Mouse (Mus musculus) C2C12 (cell line): ENCODE data around the gene Tmem213.

ENCODE experiments used
- CEBPB ChIP-seq: IDR thresholded peaks from one replicate; pipeline ENCODE4 v1.6.1; 2011; ENCODE audit warnings: low read depth, mild to moderate bottlenecking, control low read depth, moderate library complexity
- CTCF ChIP-seq: IDR thresholded peaks from one replicate; pipeline ENCODE4 v1.5.1; 2011; ENCODE audit not compliant: control insufficient read depth, insufficient read depth, insufficient read length
- MAX ChIP-seq: IDR thresholded peaks from one replicate; pipeline ENCODE4 v1.6.1; 2011; ENCODE audit warnings: mild to moderate bottlenecking, control low read depth
- MYOG ChIP-seq: IDR thresholded peaks from one replicate; pipeline ENCODE4 v1.6.1; 2011; ENCODE audit not compliant: control insufficient read depth, insufficient read length; ENCODE audit errors: extremely low read depth
- USF1 ChIP-seq: IDR thresholded peaks from one replicate; pipeline ENCODE4 v1.6.1; 2011; ENCODE audit warnings: low read depth, mild to moderate bottlenecking, control low read depth, moderate library complexity

- no peak for TF ChIP-seq CTCF
- TF ChIP-seq MAX: no peak
- TF ChIP-seq MYOG: no peak
- TF ChIP-seq USF1: no peak
- no peak for TF ChIP-seq CEBPB
These were observed 16.4 kb downstream of the Tmem213 start for GRCm38 (mm10) chr6:38125462-38125861.
